Comparison of ENCODE assay signal across 12 mouse cellular contexts in the genomic region with DNA sequence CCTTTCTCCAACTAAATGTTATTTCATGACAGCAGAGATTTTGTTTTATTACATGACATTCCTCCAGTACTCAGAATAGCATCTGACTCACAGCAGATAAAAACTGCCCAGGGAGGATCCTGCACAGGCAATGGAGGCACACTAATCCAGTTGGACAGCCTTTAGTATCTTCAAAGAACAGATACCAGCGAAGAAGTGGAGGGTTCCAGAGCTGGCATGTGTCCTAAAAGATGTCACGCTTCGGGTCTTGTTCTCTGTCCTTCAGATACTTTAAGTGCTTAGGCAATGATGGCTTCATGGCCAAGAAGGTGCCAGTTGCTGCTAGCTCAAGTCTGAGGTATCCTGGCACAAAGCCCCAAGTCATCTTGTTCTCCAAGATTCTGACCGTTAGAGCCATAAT.
DNase-seq lines count a peak whose midpoint lies in the region; ATAC-seq and TF ChIP-seq lines count a peak whose summit lies in the region.
"Had no signal": no experiment of that assay in that cellular context is flagged by ENCODE, and none has a peak within 500 bp of the region (broad histone marks: within the 10 kb centered on the region; RNA-seq: fewer than 3 reads in every experiment).

No protein-coding gene starts in this region.

- no peak overlapping the region for H3K27ac ChIP-seq in embryonic facial prominence, embryonic 14.5 days (replicated peaks; ENCODE audit: low read depth, low read length)
- H3K27ac ChIP-seq in embryonic facial prominence, embryonic 10.5 days (replicated peaks), result no peak overlapping the region
- H3K27ac ChIP-seq in left cerebral cortex, adult 2 months, result peak overlapping the region; percentile 71
- H3K27ac ChIP-seq: limb, embryonic 13.5 days had no signal

- H3K36me3 ChIP-seq in embryonic facial prominence, embryonic 14.5 days (ENCODE audit: control insufficient read depth, insufficient read depth, low read length), result no peaks in the 10 kb centered on the region
- H3K36me3 ChIP-seq in embryonic facial prominence, embryonic 10.5 days (replicated peaks), result no peaks in the 10 kb centered on the region
- H3K36me3 ChIP-seq: limb, embryonic 13.5 days had no signal

- no peak overlapping the region for H3K9ac ChIP-seq in embryonic facial prominence, embryonic 14.5 days (ENCODE audit: low read depth, low read length)
- H3K9ac ChIP-seq: limb, embryonic 13.5 days had no signal

- peak; percentile 11 for DNase-seq in embryonic facial prominence, embryonic 14.5 days (ENCODE audit: low spot score)
- DNase-seq in embryonic facial prominence, embryonic 10.5 days (ENCODE audit: low spot score), result no peak
- peak; percentile 18 for DNase-seq in 3134 (ENCODE audit: extremely low read depth, insufficient read length, low spot score)
- DNase-seq in adrenal gland, postnatal 14 days, result peak; percentile 31
- DNase-seq in left cerebral cortex, adult 2 months (ENCODE audit: extremely low spot score in 1 of 2, low spot score in 2 of 2), result peak; percentile 13 to 27
- no peak for DNase-seq in embryo, embryonic 10 days (ENCODE audit: low spot score)
- no peak for DNase-seq in kidney, postnatal 14 days
- no peak for DNase-seq in kidney, postnatal 10 days
- DNase-seq: lung, adult 2 months; thymus, postnatal 25 days had no signal

- H3K4me2 ChIP-seq in embryonic facial prominence, embryonic 14.5 days (ENCODE audit: low read depth, low read length), result no peak overlapping the region
- H3K4me2 ChIP-seq: limb, embryonic 13.5 days had no signal

- intact Hi-C loops in left cerebral cortex, adult 2 months (cut with DNase I), result loop anchor here (5.0 to 10.0 kb wide), 4 partner anchors 42 to 1009 kb away; a partner anchor contains a TSS

- H3K9me3 ChIP-seq in embryonic facial prominence, embryonic 14.5 days (ENCODE audit: control insufficient read depth, low read length), result no peaks in the 10 kb centered on the region
- peaks cover under 1% of the 10 kb centered on the region; the same call in 1 of the 2 replicates for H3K9me3 ChIP-seq in embryonic facial prominence, embryonic 10.5 days
- H3K9me3 ChIP-seq: limb, embryonic 13.5 days had no signal

- ATAC-seq in embryonic facial prominence, embryonic 14.5 days (ENCODE audit: low read depth), result no peak
- ATAC-seq: intestine, embryonic 16.5 days had no signal

- WGBS in embryonic facial prominence, embryonic 14.5 days, result 71% methylated on average over 4 of the region's 4 CpGs
- 90% methylated on average over 4 of the region's 4 CpGs for WGBS in embryonic facial prominence, embryonic 10.5 days

- H3K4me3 ChIP-seq in embryonic facial prominence, embryonic 14.5 days (ENCODE audit: low read depth, low read length), result no peak overlapping the region
- no peak overlapping the region for H3K4me3 ChIP-seq in embryonic facial prominence, embryonic 10.5 days
- H3K4me3 ChIP-seq in left cerebral cortex, adult 2 months, result no peak overlapping the region
- H3K4me3 ChIP-seq: limb, embryonic 13.5 days had no signal

- H3K4me1 ChIP-seq in embryonic facial prominence, embryonic 14.5 days (ENCODE audit: control insufficient read depth, insufficient read depth, low read length), result no peaks in the 10 kb centered on the region
- no peaks in the 10 kb centered on the region for H3K4me1 ChIP-seq in embryonic facial prominence, embryonic 10.5 days
- H3K4me1 ChIP-seq: limb, embryonic 13.5 days had no signal

- no peaks in the 10 kb centered on the region for H3K27me3 ChIP-seq in embryonic facial prominence, embryonic 14.5 days (replicated peaks; ENCODE audit: control insufficient read depth, insufficient read depth, low read length)
- H3K27me3 ChIP-seq in embryonic facial prominence, embryonic 10.5 days (replicated peaks; ENCODE audit: low read depth, poor library complexity, severe bottlenecking), result no peaks in the 10 kb centered on the region
- H3K27me3 ChIP-seq: limb, embryonic 13.5 days had no signal

- no peak for TF ChIP-seq CTCF in left cerebral cortex, adult 2 months (IDR thresholded peaks at IDR 0.05)

Comparison
In these comparisons a context has a peak if more than half of its experiments do, and no peak if none do; other contexts are left out.
1. DNase-seq: peak in embryonic facial prominence, embryonic 14.5 days (single experiment), 3134 (single experiment), adrenal gland, postnatal 14 days (single experiment) and left cerebral cortex, adult 2 months (2 of 2); none in embryonic facial prominence, embryonic 10.5 days (single experiment), embryo, embryonic 10 days (single experiment), kidney, postnatal 14 days (single experiment) and kidney, postnatal 10 days (single experiment).